Mouse (Mus musculus) lung, postnatal 14 days (tissue): ENCODE results near the gene Itpkb.
A peak's percentile ranks its signal among the peaks of the same experiment; 100 is the strongest.

ENCODE experiments used
- DNase-seq: peaks from one replicate; pipeline ENCODE4 v3.0.0; 2021

The Itpkb gene

GRCm38 (mm10) chr1:180347059-180347458 is 16.8 kb downstream of the Itpkb start:
- no peak for DNase-seq

GRCm38 (mm10) chr1:180347907-180348306 is 17.6 kb downstream of the Itpkb start:
- DNase-seq, result no peak

GRCm38 (mm10) chr1:180349090-180349489 is 18.8 kb downstream of the Itpkb start:
- DNase-seq, result no peak

- DNase-seq, result no peak
These were observed 22.0 kb downstream of the Itpkb start for GRCm38 (mm10) chr1:180352258-180352657.

- DNase-seq, result no peak
These were observed 23.8 kb downstream of the Itpkb start for GRCm38 (mm10) chr1:180354129-180354528.

- DNase-seq, result no peak
These were observed 24.9 kb downstream of the Itpkb start for GRCm38 (mm10) chr1:180354976-180355730.

GRCm38 (mm10) chr1:180356176-180356575 is 25.9 kb downstream of the Itpkb start:
- no peak for DNase-seq

- no peak for DNase-seq
These were observed 26.6 kb downstream of the Itpkb start for GRCm38 (mm10) chr1:180356857-180357256.

GRCm38 (mm10) chr1:180357893-180358331 is 27.6 kb downstream of the Itpkb start:
- no peak for DNase-seq

- no peak for DNase-seq
These were observed 28.2 kb downstream of the Itpkb start for GRCm38 (mm10) chr1:180358466-180358865.

- DNase-seq, result no peak
These were observed 29.0 kb downstream of the Itpkb start for GRCm38 (mm10) chr1:180359311-180359710.

- DNase-seq, result no peak
These were observed 31.9 kb downstream of the Itpkb start for GRCm38 (mm10) chr1:180362176-180362575.

- DNase-seq, result no peak
These were observed 32.6 kb downstream of the Itpkb start for GRCm38 (mm10) chr1:180362844-180363243.

- no peak for DNase-seq
These were observed 33.0 kb downstream of the Itpkb start for GRCm38 (mm10) chr1:180363317-180363716.

- peak; percentile 51 for DNase-seq
These were observed 33.7 kb downstream of the Itpkb start for GRCm38 (mm10) chr1:180364005-180364404.

GRCm38 (mm10) chr1:180364720-180365119 is 34.4 kb downstream of the Itpkb start:
- DNase-seq, result no peak

- peak; percentile 95 for DNase-seq
These were observed 35.0 kb downstream of the Itpkb start for GRCm38 (mm10) chr1:180365180-180365810.

GRCm38 (mm10) chr1:180365983-180366811 is 35.9 kb downstream of the Itpkb start:
- DNase-seq, result no peak

GRCm38 (mm10) chr1:180367045-180367619 is 36.8 kb downstream of the Itpkb start:
- DNase-seq, result no peak

GRCm38 (mm10) chr1:180367626-180368025 is 37.3 kb downstream of the Itpkb start:
- no peak for DNase-seq

GRCm38 (mm10) chr1:180368112-180368511 is 37.8 kb downstream of the Itpkb start:
- no peak for DNase-seq

GRCm38 (mm10) chr1:180368646-180369045 is 38.4 kb downstream of the Itpkb start:
- DNase-seq, result no peak
